Mouse (Mus musculus) stomach, embryonic 14.5 days (tissue): Measurements from ENCODE around the gene Pllp. TPM values are rescaled to one million over a fixed set of nuclear protein-coding genes. Genes with fewer than 3 reads are reported as not detected.

ENCODE experiments used
- ATAC-seq: fragments of 200-750 bp; cut with Nextera tagmentation; 2 replicates; pipeline ENCODE4 v1.8.0; 2017; ENCODE audit warnings: low read depth, moderate TSS enrichment; ENCODE audit not compliant: insufficient number of reproducible peaks, insufficient read depth, low FRiP score
- H3K27ac ChIP-seq: fragments of 300-500 bp; sonication (generic); 2 replicates; pipeline ENCODE4 v1.5.1; 2014; ENCODE audit warnings: mild to moderate bottlenecking, low read length, moderate library complexity, mixed read lengths
- H3K27me3 ChIP-seq: fragments of 300-500 bp; sonication (generic); 2 replicates; pipeline ENCODE4 v1.6.1; 2014; ENCODE audit warnings: low read length, control low read depth, mixed read lengths; ENCODE audit not compliant: control insufficient read depth, insufficient read depth
- H3K36me3 ChIP-seq: fragments of 300-500 bp; sonication (generic); 2 replicates; pipeline ENCODE4 v1.6.1; 2014; ENCODE audit warnings: mild to moderate bottlenecking, control low read depth, low read length, moderate library complexity, mixed read lengths; ENCODE audit not compliant: control insufficient read depth, insufficient read depth
- H3K4me1 ChIP-seq: fragments of 300-500 bp; sonication (generic); 2 replicates; pipeline ENCODE4 v1.6.1; 2014; ENCODE audit warnings: low read length, control low read depth, mixed read lengths; ENCODE audit not compliant: control insufficient read depth, insufficient read depth
- H3K4me2 ChIP-seq: fragments of 300-500 bp; sonication (generic); replicated peaks from 2 replicates; pipeline ENCODE4 v1.6.1; 2014; ENCODE audit warnings: low read depth, low read length, control low read depth
- H3K4me3 ChIP-seq: fragments of 300-500 bp; sonication (generic); 2 replicates; pipeline ENCODE4 v1.5.1; 2014; ENCODE audit warnings: low read depth, low read length, control low read depth
- H3K9ac ChIP-seq: fragments of 300-500 bp; sonication (generic); replicated peaks from 2 replicates; pipeline ENCODE4 v1.6.1; 2014; ENCODE audit warnings: low read depth, mild to moderate bottlenecking, control low read depth, low read length, moderate library complexity, mixed read lengths
- H3K9me3 ChIP-seq: fragments of 300-500 bp; sonication (generic); 2 replicates; pipeline ENCODE4 v1.6.1; 2016; ENCODE audit warnings: low read depth, low read length, control low read depth; ENCODE audit not compliant: control insufficient read depth
- WGBS: fragments of 180-500 bp; shearing (Covaris S2); extraction: QIAGEN DNeasy Blood & Tissue Kit; methylation state at CpG from one replicate; pipeline ENCODE4 v1.1.7; 2014; 5-methylcytosine and 5-hydroxymethylcytosine counted together
- polyA plus RNA-seq: library from polyadenylated mRNA; unstranded; fragments of >200 nt; fragmentation: Nextera tagmentation; extraction: Ambion mirVana; gene quantifications from 2 replicates; pipeline ENCODE4 v1.2.1, GENCODE M21; 2014

The Pllp gene
- polyA plus RNA-seq, 1 experiment from 2014 or later = 65.6 TPM

GRCm38 (mm10) chr8:94710336-94710735 lies 14.3 kb upstream of the Pllp start:
- H3K4me3 ChIP-seq = no peak overlapping the region
- no peak overlapping the region for H3K9ac ChIP-seq
- no peak overlapping the region for H3K4me2 ChIP-seq
- WGBS = 62% methylated on average over 8 of the region's 8 CpGs
- no peaks in the 10 kb centered on the region for H3K27me3 ChIP-seq
- no peaks in the 10 kb centered on the region for H3K4me1 ChIP-seq
- ATAC-seq = no peak
- no peaks in the 10 kb centered on the region for H3K9me3 ChIP-seq
- H3K27ac ChIP-seq = no peak overlapping the region
- no peaks in the 10 kb centered on the region for H3K36me3 ChIP-seq

GRCm38 (mm10) chr8:94706732-94707395 lies 10.8 kb upstream of the Pllp start:
- WGBS = 71% methylated on average over 9 of the region's 9 CpGs

GRCm38 (mm10) chr8:94705581-94706245 lies 9.6 kb upstream of the Pllp start:
- WGBS = 78% methylated on average over 10 of the region's 10 CpGs
- Histone ChIP-seq H3K27ac (no peak overlapping the region), H3K4me1 (0 out of 2 replicates have a peak, but pooled peaks cover 3% of the 10 kb centered on the region), H3K36me3 (no peaks in the 10 kb centered on the region), H3K9me3 (no peaks in the 10 kb centered on the region), H3K9ac (no peak overlapping the region), H3K27me3 (no peaks in the 10 kb centered on the region), H3K4me3 (no peak overlapping the region), H3K4me2 (no peak overlapping the region)
- no peak for ATAC-seq

More at GRCm38 (mm10) chr8:94706732-94707395, 10.8 kb upstream of the Pllp start:
- H3K9me3 ChIP-seq = no peaks in the 10 kb centered on the region
- 0 out of 2 replicates have a peak, but pooled peaks cover 3% of the 10 kb centered on the region for H3K4me1 ChIP-seq
- ATAC-seq = no peak
- H3K4me3 ChIP-seq = no peak overlapping the region
- H3K9ac ChIP-seq = no peak overlapping the region
- H3K27ac ChIP-seq = no peak overlapping the region
- H3K27me3 ChIP-seq = no peaks in the 10 kb centered on the region
- H3K36me3 ChIP-seq = no peaks in the 10 kb centered on the region
- no peak overlapping the region for H3K4me2 ChIP-seq

GRCm38 (mm10) chr8:94704669-94704984 lies 8.5 kb upstream of the Pllp start:
- Histone ChIP-seq H3K27me3 (no peaks in the 10 kb centered on the region), H3K36me3 (no peaks in the 10 kb centered on the region), H3K4me3 (peak overlapping the region; percentile 31), H3K9ac (peak overlapping the region; percentile 36; the same call in 1 of the 2 replicates), H3K4me2 (peak overlapping the region; percentile 57), H3K4me1 (0 out of 2 replicates have a peak, but pooled peaks cover 3% of the 10 kb centered on the region), H3K27ac (no peak overlapping the region), H3K9me3 (no peaks in the 10 kb centered on the region)
- WGBS = 18% methylated on average over 9 of the region's 9 CpGs
- no peak for ATAC-seq

GRCm38 (mm10) chr8:94703972-94704668 lies 8.0 kb upstream of the Pllp start:
- Histone ChIP-seq H3K4me3 (peak overlapping the region; percentile 47), H3K36me3 (no peaks in the 10 kb centered on the region), H3K27ac (no peak overlapping the region), H3K9ac (peak overlapping the region; percentile 36; the same call in 1 of the 2 replicates), H3K9me3 (no peaks in the 10 kb centered on the region), H3K4me1 (0 out of 2 replicates have a peak, but pooled peaks cover 3% of the 10 kb centered on the region), H3K4me2 (peak overlapping the region; percentile 57), H3K27me3 (no peaks in the 10 kb centered on the region)
- ATAC-seq = peak; percentile 90
- 1% methylated on average over 35 of the region's 35 CpGs for WGBS

GRCm38 (mm10) chr8:94702844-94703813 lies 7.1 kb upstream of the Pllp start:
- Histone ChIP-seq H3K4me1 (0 out of 2 replicates have a peak, but pooled peaks cover 3% of the 10 kb centered on the region), H3K9ac (peak overlapping the region; percentile 21; the same call in 1 of the 2 replicates), H3K27ac (0 out of 2 replicates have a peak overlapping the region, but pooled peaks have one; percentile 6), H3K36me3 (no peaks in the 10 kb centered on the region), H3K27me3 (no peaks in the 10 kb centered on the region), H3K9me3 (no peaks in the 10 kb centered on the region), H3K4me3 (peak overlapping the region; percentile 47), H3K4me2 (peak overlapping the region; percentile 51)
- ATAC-seq = peak; percentile 77
- WGBS = under 1% methylated on average over 35 of the region's 35 CpGs

GRCm38 (mm10) chr8:94702156-94702555 lies 6.1 kb upstream of the Pllp start:
- Histone ChIP-seq H3K4me3 (no peak overlapping the region), H3K4me2 (peak overlapping the region; percentile 51; the same call in 1 of the 2 replicates), H3K27me3 (no peaks in the 10 kb centered on the region), H3K9me3 (no peaks in the 10 kb centered on the region), H3K36me3 (no peaks in the 10 kb centered on the region), H3K27ac (no peak overlapping the region), H3K9ac (no peak overlapping the region), H3K4me1 (0 out of 2 replicates have a peak, but pooled peaks cover 3% of the 10 kb centered on the region)
- WGBS = 76% methylated on average over 3 of the region's 3 CpGs
- ATAC-seq = no peak
